Mouse (Mus musculus) liver, embryonic 14.5 days (tissue): Measurements from ENCODE around the gene Gimap9. TPM values are rescaled to one million over a fixed set of nuclear protein-coding genes. Genes with fewer than 3 reads are reported as not detected.

Experiments
- ATAC-seq: fragments of 200-750 bp; cut with Nextera tagmentation; 2 replicates; pipeline ENCODE4 v1.8.0; 2017; ENCODE audit warnings: moderate number of reproducible peaks, mild to moderate bottlenecking, moderate library complexity; ENCODE audit not compliant: insufficient read depth
- DNase-seq, 3 experiments: peaks; one replicate each; pipeline ENCODE4 v3.0.0-alpha.2; 2012 to 2013; ENCODE audit warnings: low read depth in 3 of 3, low spot score in 3 of 3
- H3K27ac ChIP-seq: fragments of 300-500 bp; sonication (generic); 2 replicates; pipeline ENCODE4 v1.5.1; 2014; ENCODE audit warnings: moderate library complexity, mild to moderate bottlenecking, control low read depth, inconsistent platforms
- H3K27me3 ChIP-seq: fragments of 300-500 bp; sonication (generic); 2 replicates; pipeline ENCODE4 v1.6.1; 2014; ENCODE audit warnings: mild to moderate bottlenecking, low read length, moderate library complexity; ENCODE audit not compliant: control insufficient read depth, insufficient read depth
- H3K36me3 ChIP-seq: fragments of 300-500 bp; sonication (generic); replicated peaks from 2 replicates; pipeline ENCODE4 v1.6.1; 2014; ENCODE audit warnings: low read depth; ENCODE audit not compliant: control insufficient read depth, insufficient read depth
- H3K4me1 ChIP-seq, 2 experiments: fragments of 200-500 bp in 1 of 2; fragments of 300-500 bp in 1 of 2; sonication (generic) in 1 of 2; replicated peaks; 2 replicates each; pipeline ENCODE4 v1.6.1; 2012 to 2014; ENCODE audit warnings: antibody characterized with exemption in 1 of 2, inconsistent platforms in 1 of 2, low read length in 1 of 2; ENCODE audit not compliant: control insufficient read depth in 2 of 2, insufficient read depth in 2 of 2
- H3K4me2 ChIP-seq: fragments of 300-500 bp; sonication (generic); 2 replicates; pipeline ENCODE4 v1.6.1; 2014; ENCODE audit warnings: low read depth, mild to moderate bottlenecking, control low read depth, moderate library complexity
- H3K4me3 ChIP-seq, 2 experiments: fragments of 200-500 bp in 1 of 2; fragments of 300-500 bp in 1 of 2; sonication (generic) in 1 of 2; 2 replicates each; pipeline ENCODE4 v1.5.1; 2012 to 2014; ENCODE audit warnings: low read depth in 2 of 2, low read length in 2 of 2, mild to moderate bottlenecking in 2 of 2, control low read depth in 1 of 2, inconsistent platforms in 1 of 2, moderate library complexity in 1 of 2; ENCODE audit not compliant: insufficient read depth in 1 of 2
- H3K9ac ChIP-seq: fragments of 300-500 bp; sonication (generic); replicated peaks from 2 replicates; pipeline ENCODE4 v1.6.1; 2014; ENCODE audit warnings: mild to moderate bottlenecking, control low read depth, moderate library complexity
- H3K9me3 ChIP-seq: fragments of 300-500 bp; sonication (generic); 2 replicates; pipeline ENCODE4 v1.6.1; 2016; ENCODE audit warnings: low read length, mixed read lengths; ENCODE audit not compliant: control insufficient read depth
- CTCF ChIP-seq: IDR thresholded peaks from 2 replicates; pipeline ENCODE4 v1.5.1; 2016; ENCODE audit warnings: antibody characterized with exemption, low read depth, control low read depth
- EP300 ChIP-seq: IDR thresholded peaks from 2 replicates; pipeline ENCODE4 v1.6.1; 2016; ENCODE audit warnings: antibody characterized with exemption, low read depth
- WGBS: fragments of 180-500 bp; shearing (Covaris S2); extraction: QIAGEN DNeasy Blood & Tissue Kit; methylation state at CpG from one replicate; pipeline ENCODE4 v1.1.7; 2014; ENCODE audit not compliant: insufficient replicate concordance; 5-methylcytosine and 5-hydroxymethylcytosine counted together
- polyA plus RNA-seq, 2 experiments: library from polyadenylated mRNA; depleted of rRNA in 1 of 2; stranded (reverse) in 1 of 2; unstranded in 1 of 2; fragments of >200 nt; fragmentation: Nextera tagmentation in 1 of 2; extraction: Ambion mirVana in 1 of 2; gene quantifications; 2 replicates each; pipeline versions ENCODE4 v1.2.1 to v1.2.3; 2012 to 2014

Gene Gimap9
- polyA plus RNA-seq, 2 experiments = 7.2 to 8.0 TPM

DNA sequence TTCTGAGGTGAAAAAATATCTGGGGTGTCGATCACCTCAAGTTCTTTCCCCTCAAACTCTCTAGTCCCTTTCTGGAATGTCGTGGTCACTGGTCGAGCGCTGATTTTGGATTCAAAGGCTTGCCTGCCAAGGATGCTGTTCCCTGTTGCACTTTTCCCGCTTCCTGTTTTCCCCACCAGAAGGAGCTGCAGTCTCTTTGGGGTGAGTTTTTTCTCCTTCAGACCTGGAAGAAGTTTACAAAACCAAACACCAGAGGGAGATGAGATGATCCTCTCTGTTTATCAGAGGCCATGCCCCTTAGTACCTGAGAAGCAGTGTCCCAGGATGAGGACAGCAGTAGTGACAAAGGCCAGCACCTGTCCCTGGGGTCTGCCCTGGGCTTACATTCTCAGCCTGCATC is 26.7 kb downstream of the Gimap9 start:
- TF ChIP-seq CTCF = no peak
- Histone ChIP-seq H3K4me3 (no peak overlapping the region), H3K36me3 (no peaks in the 10 kb centered on the region), H3K27ac (no peak overlapping the region), H3K4me2 (no peak overlapping the region), H3K9me3 (no peaks in the 10 kb centered on the region), H3K4me1 (no peaks in the 10 kb centered on the region; a peak in 1 of 4 replicates), H3K9ac (no peak overlapping the region), H3K27me3 (no peaks in the 10 kb centered on the region)
- ATAC-seq (no peak), DNase-seq (no peak)
- WGBS = 69% methylated on average over 5 of the region's 5 CpGs

DNA sequence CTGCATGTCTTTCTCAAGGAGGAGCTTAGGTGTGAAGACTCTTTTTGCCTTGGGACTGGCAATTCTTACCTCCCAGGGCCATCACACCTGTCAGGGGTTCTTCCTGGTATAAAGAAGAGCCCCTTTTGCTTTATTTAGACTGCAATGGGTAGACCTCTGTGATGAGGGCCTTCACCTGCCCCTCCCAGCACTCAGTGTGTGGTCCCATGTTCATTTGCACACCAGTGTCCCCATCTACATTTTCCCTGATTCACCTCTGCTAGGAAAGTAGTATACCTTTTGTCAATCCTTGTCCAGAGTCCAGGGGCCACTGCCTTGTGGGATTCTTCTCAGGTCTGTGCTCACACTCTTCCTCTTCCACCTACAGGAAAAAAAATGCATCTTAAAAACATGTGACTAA is 28.2 kb downstream of the Gimap9 start:
- Histone ChIP-seq H3K27ac (no peak overlapping the region), H3K4me2 (no peak overlapping the region), H3K27me3 (no peaks in the 10 kb centered on the region), H3K36me3 (no peaks in the 10 kb centered on the region), H3K9me3 (no peaks in the 10 kb centered on the region), H3K4me3 (no peak overlapping the region), H3K4me1 (peaks cover 0 to 2% of the 10 kb centered on the region in 2 experiments; a peak in 1 of 4 replicates), H3K9ac (no peak overlapping the region)
- no peak for TF ChIP-seq CTCF
- DNase-seq (no peak), ATAC-seq (no peak)

DNA sequence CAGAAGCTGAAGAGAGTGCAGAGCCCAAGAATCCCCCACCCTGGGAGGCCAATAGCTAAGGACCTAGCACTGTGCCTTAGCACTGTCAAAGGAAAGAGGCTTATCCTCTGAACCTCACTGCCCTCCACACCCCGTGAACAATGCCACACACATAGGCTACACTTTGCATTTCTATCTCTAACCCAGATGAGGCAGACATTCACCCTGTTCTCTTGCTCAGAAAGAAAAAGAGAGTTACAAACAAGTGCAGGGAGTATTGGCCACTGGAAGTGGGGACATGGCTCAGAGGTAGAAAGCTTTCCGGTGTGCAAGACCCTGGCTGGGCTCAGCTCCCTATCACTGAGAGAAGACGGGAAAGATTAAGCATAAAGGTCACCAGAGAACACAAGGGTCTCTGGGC is 30.2 kb downstream of the Gimap9 start:
- 33% methylated on average over 3 of the region's 3 CpGs for WGBS
- Histone ChIP-seq H3K4me3 (no peak overlapping the region; a peak in 1 of 4 replicates), H3K36me3 (no peaks in the 10 kb centered on the region), H3K4me2 (no peak overlapping the region), H3K4me1 (peaks cover 0 to 2% of the 10 kb centered on the region in 2 experiments; a peak in 1 of 4 replicates), H3K27me3 (no peaks in the 10 kb centered on the region), H3K9ac (no peak overlapping the region), H3K9me3 (no peaks in the 10 kb centered on the region), H3K27ac (no peak overlapping the region)
- ATAC-seq (no peak), DNase-seq (no peak)
- no peak for TF ChIP-seq CTCF
- TF ChIP-seq EP300 = no peak

DNA sequence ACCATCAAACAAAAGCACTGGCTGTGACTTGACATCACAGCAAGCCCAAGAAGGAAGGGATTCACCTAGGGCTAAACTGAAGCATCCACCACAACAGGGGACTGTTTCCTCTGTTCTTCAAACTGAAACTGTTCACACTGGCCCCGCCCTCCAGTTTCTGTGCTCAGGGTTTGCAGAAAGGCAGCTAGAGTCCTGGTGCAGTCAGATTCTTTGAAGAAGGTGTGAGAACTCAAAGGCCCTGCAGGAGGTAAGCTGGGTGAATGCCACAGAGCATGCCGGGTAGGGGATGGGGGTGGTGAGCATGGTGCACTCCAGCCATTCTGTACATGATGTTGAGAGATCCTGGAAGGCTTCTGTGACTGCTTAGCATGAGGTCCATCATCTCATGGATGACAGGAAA is 42.5 kb downstream of the Gimap9 start, which contains the start of the genes Gm28053 and Gimap7:
Gm28053 (plus strand) TSS at position 153 of the 400 bp plus-strand sequence.
Gimap7 (plus strand) TSS at position 167 of the 400 bp plus-strand sequence.
- no peak within 1 kb of the TSS for H3K4me3 ChIP-seq

DNA sequence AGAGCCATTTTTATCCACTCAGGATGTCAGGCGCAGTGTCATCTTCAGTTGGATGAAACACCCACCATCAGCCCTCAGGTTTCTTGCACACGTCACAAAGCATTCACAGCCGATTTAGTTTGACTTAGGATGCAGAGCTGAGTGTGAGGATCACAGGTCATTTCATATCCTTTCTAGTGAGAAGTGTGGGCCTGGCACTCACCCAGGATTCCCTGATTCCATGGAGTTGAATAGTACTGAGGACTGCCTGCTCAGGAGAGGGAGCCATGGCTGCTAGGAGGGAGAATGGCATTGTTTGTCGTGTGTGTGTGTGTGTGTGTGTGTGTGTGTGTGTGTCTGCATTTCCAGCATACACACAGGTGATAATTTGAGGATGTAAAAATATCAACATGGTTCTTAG is 44.4 kb downstream of the Gimap9 start:
- no peak for ATAC-seq
- 63% methylated on average over 4 of the region's 4 CpGs for WGBS
- no peaks in the 10 kb centered on the region for H3K36me3 ChIP-seq

More for the DNA sequence above, 42.5 kb downstream of the Gimap9 start, which contains the start of the genes Gm28053 and Gimap7:
- no peaks in the 10 kb centered on the region for H3K36me3 ChIP-seq
- H3K4me1 ChIP-seq = no peaks in the 10 kb centered on the region
- no peaks in the 10 kb centered on the region for H3K9me3 ChIP-seq
- H3K27me3 ChIP-seq = no peaks in the 10 kb centered on the region
- H3K4me2 ChIP-seq = no peak within 1 kb of the TSS
- TF ChIP-seq CTCF = no peak
- TF ChIP-seq EP300 = no peak
- ATAC-seq (no peak), DNase-seq (no peak)
- WGBS = 40% methylated on average over 2 of the region's 2 CpGs
- H3K9ac ChIP-seq = no peak within 1 kb of the TSS
- no peak within 1 kb of the TSS for H3K27ac ChIP-seq

More for the DNA sequence above, 44.4 kb downstream of the Gimap9 start:
- Histone ChIP-seq H3K4me2 (no peak overlapping the region), H3K9me3 (no peaks in the 10 kb centered on the region), H3K27ac (no peak overlapping the region), H3K9ac (no peak overlapping the region), H3K4me3 (no peak overlapping the region), H3K4me1 (no peaks in the 10 kb centered on the region), H3K27me3 (no peaks in the 10 kb centered on the region)
- TF ChIP-seq EP300 (no peak), CTCF (no peak)
- no peak for DNase-seq
